In genomic region chr10:80423562-80423961, GRCm38 (mm10) we compare ENCODE assay signal across 10 mouse cellular contexts. TPM values are rescaled to one million over a fixed set of nuclear protein-coding genes. Genes with fewer than 3 reads are reported as not detected.
DNase-seq lines count a peak whose midpoint lies in the region; ATAC-seq and TF ChIP-seq lines count a peak whose summit lies in the region.
"Had no signal": no experiment of that assay in that cellular context is flagged by ENCODE, and none has a peak within 500 bp of the region (broad histone marks: within the 10 kb centered on the region; RNA-seq: fewer than 3 reads in every experiment).

No protein-coding gene starts in this region.

- H3K9me3 ChIP-seq in midbrain, embryonic 11.5 days (ENCODE audit: control insufficient read depth, low read length), result peaks cover 4% of the 10 kb centered on the region; the same call in 1 of the 2 replicates
- no peaks in the 10 kb centered on the region for H3K9me3 ChIP-seq in midbrain, embryonic 14.5 days (ENCODE audit: control insufficient read depth, low read length)
- no peaks in the 10 kb centered on the region for H3K9me3 ChIP-seq in intestine, postnatal 0 days (ENCODE audit: control insufficient read depth)
- peaks cover 3% of the 10 kb centered on the region; the same call in 1 of the 2 replicates for H3K9me3 ChIP-seq in stomach, embryonic 14.5 days (ENCODE audit: control insufficient read depth, low read depth, low read length)

- H3K27ac ChIP-seq in midbrain, embryonic 11.5 days (ENCODE audit: low read depth, low read length), result no peak overlapping the region
- H3K27ac ChIP-seq in midbrain, embryonic 14.5 days (replicated peaks; ENCODE audit: low read depth, low read length), result no peak overlapping the region
- peak overlapping the region; percentile 28; the same call in 1 of the 2 replicates for H3K27ac ChIP-seq in intestine, postnatal 0 days (ENCODE audit: low read depth, low read length)
- H3K27ac ChIP-seq in stomach, embryonic 14.5 days (ENCODE audit: low read length), result no peak overlapping the region; the same call in 1 of the 2 replicates
- H3K27ac ChIP-seq: embryonic facial prominence, embryonic 12.5 days; limb, embryonic 12.5 days had no signal

- H3K4me2 ChIP-seq in midbrain, embryonic 11.5 days, result no peak overlapping the region
- H3K4me2 ChIP-seq in midbrain, embryonic 14.5 days (ENCODE audit: low read length), result no peak overlapping the region
- no peak overlapping the region for H3K4me2 ChIP-seq in intestine, postnatal 0 days (replicated peaks; ENCODE audit: low read depth)
- no peak overlapping the region for H3K4me2 ChIP-seq in stomach, embryonic 14.5 days (replicated peaks; ENCODE audit: low read depth, low read length)
- H3K4me2 ChIP-seq: embryonic facial prominence, embryonic 12.5 days; limb, embryonic 12.5 days had no signal

- DNase-seq in cerebellum, adult 9-10 months, result peak; percentile 29
- no peak for DNase-seq in cerebellum, postnatal 36 days
- DNase-seq in midbrain, embryonic 11.5 days (ENCODE audit: low spot score, missing footprints), result no peak
- DNase-seq in midbrain, embryonic 14.5 days, result no peak
- no peak for DNase-seq in urinary bladder, postnatal 36 days (ENCODE audit: low spot score in 2 of 2)
- DNase-seq in gastrocnemius, postnatal 36 days, result no peak

- WGBS in midbrain, embryonic 11.5 days, result 62% methylated on average over 4 of the region's 4 CpGs
- 47% methylated on average over 4 of the region's 4 CpGs for WGBS in midbrain, embryonic 14.5 days
- WGBS in intestine, postnatal 0 days, result 25% methylated on average over 4 of the region's 4 CpGs
- WGBS in stomach, embryonic 14.5 days, result 45% methylated on average over 4 of the region's 4 CpGs

- no peak for TF ChIP-seq CTCF in intestine, postnatal 0 days (IDR thresholded peaks at IDR 0.05; ENCODE audit: low read depth)

- H3K9ac ChIP-seq in midbrain, embryonic 11.5 days (ENCODE audit: low read length), result no peak overlapping the region
- H3K9ac ChIP-seq in midbrain, embryonic 14.5 days (replicated peaks; ENCODE audit: low read length), result no peak overlapping the region
- no peak overlapping the region for H3K9ac ChIP-seq in intestine, postnatal 0 days (ENCODE audit: low read depth, low read length)
- H3K9ac ChIP-seq in stomach, embryonic 14.5 days (replicated peaks; ENCODE audit: low read depth, low read length), result no peak overlapping the region
- H3K9ac ChIP-seq: embryonic facial prominence, embryonic 12.5 days; limb, embryonic 12.5 days had no signal

- ATAC-seq in midbrain, embryonic 11.5 days (ENCODE audit: low FRiP score), result peak; percentile 65; the same call in 1 of the 2 replicates
- no peak for ATAC-seq in midbrain, embryonic 14.5 days (ENCODE audit: low FRiP score, low TSS enrichment)
- no peak for ATAC-seq in intestine, postnatal 0 days
- peak; percentile 75 for ATAC-seq in stomach, embryonic 14.5 days (ENCODE audit: insufficient number of reproducible peaks, insufficient read depth, low FRiP score, low read depth)

- H3K36me3 ChIP-seq in midbrain, embryonic 11.5 days (ENCODE audit: control insufficient read depth, insufficient read depth, low read length), result peaks cover 65% of the 10 kb centered on the region
- H3K36me3 ChIP-seq in midbrain, embryonic 14.5 days (ENCODE audit: control insufficient read depth, insufficient read depth, low read length), result peaks cover 86% of the 10 kb centered on the region
- H3K36me3 ChIP-seq in intestine, postnatal 0 days (ENCODE audit: control insufficient read depth, insufficient read depth), result peaks cover 67% of the 10 kb centered on the region
- H3K36me3 ChIP-seq in stomach, embryonic 14.5 days (ENCODE audit: control insufficient read depth, insufficient read depth, low read length), result peaks cover 88% of the 10 kb centered on the region

- intact Hi-C loops in gastrocnemius, postnatal 36 days (cut with DNase I), result no loop called here

- no peaks in the 10 kb centered on the region; the same call in 1 of the 2 replicates for H3K4me1 ChIP-seq in midbrain, embryonic 11.5 days (ENCODE audit: control insufficient read depth, insufficient read depth, low read length)
- 0 out of 2 replicates have a peak, but pooled peaks cover 6% of the 10 kb centered on the region for H3K4me1 ChIP-seq in midbrain, embryonic 14.5 days (ENCODE audit: control insufficient read depth, insufficient read depth, low read length)
- H3K4me1 ChIP-seq in intestine, postnatal 0 days (replicated peaks; ENCODE audit: control insufficient read depth, insufficient read depth, low read length), result 0 out of 2 replicates have a peak, but pooled peaks cover 9% of the 10 kb centered on the region
- 0 out of 2 replicates have a peak, but pooled peaks cover 5% of the 10 kb centered on the region for H3K4me1 ChIP-seq in stomach, embryonic 14.5 days (ENCODE audit: control insufficient read depth, insufficient read depth, low read length)

- H3K27me3 ChIP-seq in midbrain, embryonic 11.5 days (ENCODE audit: control insufficient read depth, insufficient read depth, low read length), result no peaks in the 10 kb centered on the region
- H3K27me3 ChIP-seq in midbrain, embryonic 14.5 days (ENCODE audit: control insufficient read depth, insufficient read depth, low read length), result no peaks in the 10 kb centered on the region
- H3K27me3 ChIP-seq in intestine, postnatal 0 days (replicated peaks; ENCODE audit: control insufficient read depth, insufficient read depth, low read length), result no peaks in the 10 kb centered on the region
- no peaks in the 10 kb centered on the region for H3K27me3 ChIP-seq in stomach, embryonic 14.5 days (ENCODE audit: control insufficient read depth, insufficient read depth, low read length)
- H3K27me3 ChIP-seq: embryonic facial prominence, embryonic 12.5 days; limb, embryonic 12.5 days had no signal

- no peak overlapping the region for H3K4me3 ChIP-seq in midbrain, embryonic 11.5 days (ENCODE audit: low read depth, low read length)
- no peak overlapping the region for H3K4me3 ChIP-seq in midbrain, embryonic 14.5 days (replicated peaks; ENCODE audit: low read depth, low read length)
- H3K4me3 ChIP-seq in intestine, postnatal 0 days (ENCODE audit: low read depth, low read length), result no peak overlapping the region
- no peak overlapping the region for H3K4me3 ChIP-seq in stomach, embryonic 14.5 days (ENCODE audit: low read depth, low read length)
- H3K4me3 ChIP-seq: embryonic facial prominence, embryonic 12.5 days; limb, embryonic 12.5 days had no signal

RNA-seq across cellular contexts. Expression of gene Tcf3, which starts 9.9 kb away (rescaled TPM):
- 135 and 154 TPM in 2 replicates for polyA plus RNA-seq in midbrain, embryonic 11.5 days (2014; fragmentation: Nextera tagmentation; extraction: Ambion mirVana)
- polyA plus RNA-seq in midbrain, embryonic 14.5 days (2014; fragmentation: Nextera tagmentation; extraction: Ambion mirVana), result 49.8 and 60.4 TPM in 2 replicates
- polyA plus RNA-seq in intestine, postnatal 0 days (2015; fragmentation: Nextera tagmentation; extraction: Ambion mirVana), result 34.1 and 34.5 TPM in 2 replicates
- 107 and 108 TPM in 2 replicates for polyA plus RNA-seq in stomach, embryonic 14.5 days (2014; fragmentation: Nextera tagmentation; extraction: Ambion mirVana)
- total RNA-seq in gastrocnemius, postnatal 36 days (2021), result 10 to 100 TPM; 11.0 to 12.0 TPM

RNA-seq across cellular contexts. Expression of gene Uqcr11, which starts 16.9 kb away (rescaled TPM):
- 404 and 476 TPM in 2 replicates for polyA plus RNA-seq in midbrain, embryonic 11.5 days (2014; fragmentation: Nextera tagmentation; extraction: Ambion mirVana)
- polyA plus RNA-seq in midbrain, embryonic 14.5 days (2014; fragmentation: Nextera tagmentation; extraction: Ambion mirVana), result 532 and 742 TPM in 2 replicates
- polyA plus RNA-seq in intestine, postnatal 0 days (2015; fragmentation: Nextera tagmentation; extraction: Ambion mirVana), result 1,032 and 1,082 TPM in 2 replicates
- 645 and 784 TPM in 2 replicates for polyA plus RNA-seq in stomach, embryonic 14.5 days (2014; fragmentation: Nextera tagmentation; extraction: Ambion mirVana)
- total RNA-seq in gastrocnemius, postnatal 36 days (2021), result 100 to 1,000 TPM; 825 to 866 TPM

RNA-seq across cellular contexts. Expression of gene Mbd3, which starts 24.2 kb away (rescaled TPM):
- 222 and 252 TPM in 2 replicates for polyA plus RNA-seq in midbrain, embryonic 11.5 days (2014; fragmentation: Nextera tagmentation; extraction: Ambion mirVana)
- 166 and 208 TPM in 2 replicates for polyA plus RNA-seq in midbrain, embryonic 14.5 days (2014; fragmentation: Nextera tagmentation; extraction: Ambion mirVana)
- 48.0 and 51.0 TPM in 2 replicates for polyA plus RNA-seq in intestine, postnatal 0 days (2015; fragmentation: Nextera tagmentation; extraction: Ambion mirVana)
- polyA plus RNA-seq in stomach, embryonic 14.5 days (2014; fragmentation: Nextera tagmentation; extraction: Ambion mirVana), result 194 and 200 TPM in 2 replicates
- 10 to 100 TPM; 95.1 to 99.9 TPM for total RNA-seq in gastrocnemius, postnatal 36 days (2021)

RNA-seq across cellular contexts. Expression of gene Mex3d, which starts 36.1 kb away (rescaled TPM):
- polyA plus RNA-seq in midbrain, embryonic 11.5 days (2014; fragmentation: Nextera tagmentation; extraction: Ambion mirVana), result 11.8 and 12.4 TPM in 2 replicates
- 17.3 and 28.2 TPM in 2 replicates for polyA plus RNA-seq in midbrain, embryonic 14.5 days (2014; fragmentation: Nextera tagmentation; extraction: Ambion mirVana)
- polyA plus RNA-seq in intestine, postnatal 0 days (2015; fragmentation: Nextera tagmentation; extraction: Ambion mirVana), result 3.2 and 4.2 TPM in 2 replicates
- 7.7 and 8.1 TPM in 2 replicates for polyA plus RNA-seq in stomach, embryonic 14.5 days (2014; fragmentation: Nextera tagmentation; extraction: Ambion mirVana)
- total RNA-seq in gastrocnemius, postnatal 36 days (2021), result 1 to 10 TPM; 3.4 to 4.5 TPM

Comparison
In these comparisons a context has a peak if more than half of its experiments do, and no peak if none do; other contexts are left out.
1. ATAC-seq: peak in midbrain, embryonic 11.5 days (single experiment) and stomach, embryonic 14.5 days (single experiment); none in midbrain, embryonic 14.5 days (single experiment) and intestine, postnatal 0 days (single experiment).